Mouse (Mus musculus) embryonic facial prominence, embryonic 11.5 days (tissue): ENCODE results near the gene Cdx2. TPM values are rescaled to one million over a fixed set of nuclear protein-coding genes. Genes with fewer than 3 reads are reported as not detected.
A peak's percentile ranks its signal among the peaks of the same experiment; 100 is the strongest.

Experiments used
- ATAC-seq: fragments of 200-750 bp; cut with Nextera tagmentation; replicated peaks from 2 replicates; pipeline ENCODE4 v1.8.0; 2017; ENCODE audit warnings: low read depth; ENCODE audit not compliant: insufficient number of reproducible peaks, low FRiP score, low TSS enrichment
- DNase-seq: peaks from one replicate; pipeline ENCODE4 v3.0.0-alpha.2; 2015; ENCODE audit warnings: low spot score
- H3K27ac ChIP-seq: fragments of 300-500 bp; sonication (generic); replicated peaks from 2 replicates; pipeline ENCODE4 v1.5.1; 2014; ENCODE audit warnings: mild to moderate bottlenecking, low read depth, low read length, control low read depth
- H3K27me3 ChIP-seq: fragments of 300-500 bp; sonication (generic); 2 replicates; pipeline ENCODE4 v1.6.1; 2014; ENCODE audit warnings: mild to moderate bottlenecking, low read length, moderate library complexity, mixed read lengths; ENCODE audit not compliant: control insufficient read depth, insufficient read depth
- H3K36me3 ChIP-seq: fragments of 300-500 bp; sonication (generic); replicated peaks from 2 replicates; pipeline ENCODE4 v1.6.1; 2014; ENCODE audit warnings: low read depth, mild to moderate bottlenecking, low read length, moderate library complexity, mixed read lengths; ENCODE audit not compliant: control insufficient read depth, insufficient read depth
- H3K4me1 ChIP-seq: fragments of 300-500 bp; sonication (generic); 2 replicates; pipeline ENCODE4 v1.6.1; 2014; ENCODE audit warnings: low read length, mixed read lengths; ENCODE audit not compliant: control insufficient read depth, insufficient read depth
- H3K4me2 ChIP-seq: fragments of 300-500 bp; sonication (generic); 2 replicates; pipeline ENCODE4 v1.6.1; 2014; ENCODE audit warnings: low read depth, mild to moderate bottlenecking, control low read depth, low read length, moderate library complexity
- H3K4me3 ChIP-seq: fragments of 300-500 bp; sonication (generic); 2 replicates; pipeline ENCODE4 v1.5.1; 2014; ENCODE audit warnings: low read depth, low read length, control low read depth
- H3K9ac ChIP-seq: fragments of 300-500 bp; sonication (generic); replicated peaks from 2 replicates; pipeline ENCODE4 v1.6.1; 2014; ENCODE audit warnings: mild to moderate bottlenecking, control low read depth, low read length
- H3K9me3 ChIP-seq: fragments of 300-500 bp; sonication (generic); replicated peaks from 2 replicates; pipeline ENCODE4 v1.6.1; 2016; ENCODE audit warnings: mild to moderate bottlenecking, low read length, inconsistent platforms, mixed read lengths; ENCODE audit not compliant: control insufficient read depth
- WGBS: fragments of 180-500 bp; shearing (Covaris S2); extraction: QIAGEN DNeasy Blood & Tissue Kit; methylation state at CpG from one replicate; pipeline ENCODE4 v1.1.7; 2014; 5-methylcytosine and 5-hydroxymethylcytosine counted together
- polyA plus RNA-seq: library from polyadenylated mRNA; unstranded; fragments of >200 nt; fragmentation: Nextera tagmentation; extraction: Ambion mirVana; gene quantifications from 2 replicates; pipeline ENCODE4 v1.2.1, GENCODE M21; 2014

Cdx2 gene
- polyA plus RNA-seq = not detected in 2 replicates

DNA sequence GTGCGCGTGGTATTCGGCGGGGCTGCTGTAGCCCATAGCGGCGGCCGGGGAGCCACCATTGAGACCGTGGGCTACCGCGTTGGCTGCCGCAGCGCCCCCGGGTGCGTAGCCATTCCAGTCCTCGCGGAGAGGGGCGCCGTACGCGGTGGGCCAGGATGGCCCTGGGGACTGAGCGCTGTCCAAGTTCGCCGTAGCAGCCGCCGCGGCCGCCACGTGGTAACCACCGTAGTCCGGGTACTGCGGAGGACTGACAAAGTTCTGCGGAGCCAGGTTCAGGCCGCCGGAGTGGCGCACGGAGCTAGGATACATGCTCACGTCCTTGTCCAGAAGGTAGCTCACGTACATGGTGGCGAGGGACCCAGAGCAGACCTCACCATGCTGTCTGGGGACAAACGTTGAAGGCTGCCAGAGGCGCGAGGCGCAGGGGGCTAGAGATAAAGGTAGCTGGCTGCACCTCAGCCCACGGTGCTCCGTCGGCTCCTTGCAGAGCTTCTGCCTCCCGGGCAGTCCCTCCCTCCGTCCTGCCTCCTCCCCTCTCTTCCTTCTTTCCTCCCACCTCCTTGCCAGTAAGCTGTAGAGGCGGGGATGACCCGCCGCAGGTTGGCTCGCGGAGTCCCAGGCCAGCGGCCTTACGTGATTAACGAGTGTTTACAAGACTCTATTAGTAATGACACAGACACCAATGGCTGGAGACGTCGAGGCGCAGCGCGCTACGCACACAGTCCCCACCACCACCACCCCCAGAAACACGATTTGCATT, at the start of gene Cdx2:
Gene Cdx2 (minus strand): TSS at position 633 of the 760 bp plus-strand sequence.
- H3K4me2 ChIP-seq = 0 out of 2 replicates have a peak within 1 kb of the TSS, but pooled peaks have one; percentile 4

DNA sequence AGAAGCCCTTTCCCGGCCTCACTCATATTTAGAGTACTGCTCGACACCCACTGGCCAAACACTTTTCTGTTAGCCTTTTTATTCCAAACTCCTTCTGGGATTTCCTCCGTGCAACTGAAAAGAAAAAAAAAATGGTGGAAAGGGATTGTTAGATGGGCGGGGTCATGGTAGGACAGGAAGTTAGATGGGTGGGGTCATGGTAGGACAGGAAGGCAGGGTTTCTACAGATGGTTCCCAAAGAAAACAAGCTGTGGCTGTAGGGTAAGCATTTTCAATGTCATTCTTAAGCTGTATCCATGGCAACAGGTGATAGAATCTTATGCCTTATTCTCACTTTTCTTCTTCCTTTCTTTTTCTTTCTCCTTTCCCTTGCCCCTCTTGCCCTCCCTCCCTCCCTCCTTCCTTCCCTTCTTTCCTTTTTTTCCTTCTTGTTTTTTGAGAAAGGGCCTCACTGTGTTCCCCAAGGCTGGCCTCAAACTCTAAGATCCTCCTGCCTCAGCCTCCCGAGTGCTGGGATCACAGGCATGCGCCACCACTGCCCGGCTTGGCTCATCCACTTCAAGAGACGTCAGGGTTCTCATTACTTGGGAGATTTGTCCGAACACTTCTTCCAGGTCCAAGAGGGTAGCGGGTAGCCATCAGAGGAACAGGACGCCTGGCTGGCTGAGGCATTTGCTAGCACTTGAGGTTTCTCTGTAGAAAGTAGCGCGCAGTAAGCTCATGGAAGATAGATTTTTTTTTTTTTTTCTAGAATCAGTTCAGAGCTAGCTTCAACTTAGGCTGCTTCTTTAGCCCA, 49.4 kb upstream of the Cdx2 start:
- no peaks in the 10 kb centered on the region for H3K36me3 ChIP-seq
- no peak overlapping the region for H3K4me3 ChIP-seq
- no peak overlapping the region for H3K9ac ChIP-seq
- no peak overlapping the region for H3K4me2 ChIP-seq
- DNase-seq (no peak), ATAC-seq (no peak)
- WGBS = 91% methylated on average over 13 of the region's 13 CpGs
- H3K27ac ChIP-seq = no peak overlapping the region
- H3K27me3 ChIP-seq = no peaks in the 10 kb centered on the region
- no peaks in the 10 kb centered on the region for H3K9me3 ChIP-seq
- H3K4me1 ChIP-seq = no peaks in the 10 kb centered on the region

More for the DNA sequence above, at the start of gene Cdx2:
- Histone ChIP-seq H3K4me3 (no peak within 1 kb of the TSS), H3K9ac (no peak within 1 kb of the TSS), H3K36me3 (no peaks in the 10 kb centered on the region), H3K27ac (no peak within 1 kb of the TSS), H3K27me3 (peaks cover 91% of the 10 kb centered on the region), H3K4me1 (peaks cover 7% of the 10 kb centered on the region; the same call in 1 of the 2 replicates), H3K9me3 (no peaks in the 10 kb centered on the region)
- WGBS = under 1% methylated on average over 63 of the region's 63 CpGs
- ATAC-seq = no peak
- DNase-seq = no peak

DNA sequence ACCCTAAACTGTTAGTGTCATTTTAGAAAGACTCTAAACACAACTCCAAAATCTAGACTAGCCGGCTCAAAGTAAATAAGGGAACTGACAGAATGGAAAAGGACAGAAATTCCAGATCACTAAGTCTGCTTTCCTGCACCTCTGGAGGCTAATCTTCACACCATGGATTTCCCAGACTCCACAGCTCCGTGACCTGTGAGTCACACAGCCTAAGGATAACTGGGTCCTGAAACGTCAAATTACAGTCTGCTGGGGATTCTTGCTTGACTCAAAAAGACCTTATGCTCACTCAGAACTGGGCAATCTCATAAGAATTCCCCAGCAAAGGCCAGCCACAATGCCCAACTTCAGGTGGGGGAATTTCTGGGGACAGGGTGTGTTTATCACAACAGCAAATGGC, 48.7 kb upstream of the Cdx2 start:
- Histone ChIP-seq H3K4me1 (no peaks in the 10 kb centered on the region), H3K27me3 (no peaks in the 10 kb centered on the region), H3K4me2 (no peak overlapping the region), H3K9ac (no peak overlapping the region), H3K36me3 (no peaks in the 10 kb centered on the region), H3K4me3 (no peak overlapping the region), H3K27ac (no peak overlapping the region), H3K9me3 (no peaks in the 10 kb centered on the region)
- ATAC-seq (no peak), DNase-seq (no peak)
- 69% methylated on average over 3 of the region's 3 CpGs for WGBS

- 80% methylated on average over 8 of the region's 8 CpGs for WGBS
- no peaks in the 10 kb centered on the region for H3K27me3 ChIP-seq
- ATAC-seq = no peak
- H3K9ac ChIP-seq = no peak overlapping the region
- no peak overlapping the region for H3K4me3 ChIP-seq
- H3K4me1 ChIP-seq = no peaks in the 10 kb centered on the region
- no peak overlapping the region for H3K4me2 ChIP-seq
- no peak overlapping the region for H3K27ac ChIP-seq
- no peak for DNase-seq
- H3K36me3 ChIP-seq = no peaks in the 10 kb centered on the region
- no peaks in the 10 kb centered on the region for H3K9me3 ChIP-seq
Observed at GRCm38 (mm10) chr5:147354985-147355384, 47.9 kb upstream of the Cdx2 start.

- Histone ChIP-seq H3K9ac (no peak overlapping the region), H3K9me3 (no peaks in the 10 kb centered on the region), H3K4me2 (no peak overlapping the region), H3K36me3 (no peaks in the 10 kb centered on the region), H3K27ac (no peak overlapping the region), H3K4me3 (no peak overlapping the region), H3K4me1 (no peaks in the 10 kb centered on the region), H3K27me3 (no peaks in the 10 kb centered on the region)
- DNase-seq (no peak), ATAC-seq (no peak)
- 61% methylated on average over 17 of the region's 17 CpGs for WGBS
Observed at GRCm38 (mm10) chr5:147354161-147354780, 47.2 kb upstream of the Cdx2 start.

DNA sequence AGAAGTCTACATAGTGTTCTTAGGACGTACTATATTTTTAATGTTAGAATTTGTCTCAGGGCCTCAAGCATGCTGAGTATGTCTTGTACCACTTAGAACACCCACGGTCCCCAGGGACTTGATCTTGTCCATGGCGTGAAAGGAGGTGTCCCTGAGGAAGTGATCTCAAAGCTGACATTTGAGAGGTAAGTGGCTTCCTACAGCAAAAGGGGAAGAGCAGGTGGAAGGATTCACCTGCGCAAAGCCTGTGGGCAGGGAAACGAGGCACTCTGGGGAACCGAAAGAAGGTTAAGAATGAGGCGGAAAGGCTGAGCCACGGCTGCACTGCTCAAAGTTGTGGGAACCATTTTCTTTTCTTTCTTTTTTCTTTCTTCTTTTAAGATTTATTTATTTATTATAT, 44.9 kb upstream of the Cdx2 start:
- Histone ChIP-seq H3K27ac (no peak overlapping the region), H3K36me3 (no peaks in the 10 kb centered on the region), H3K4me2 (no peak overlapping the region), H3K9me3 (no peaks in the 10 kb centered on the region), H3K4me1 (no peaks in the 10 kb centered on the region), H3K27me3 (no peaks in the 10 kb centered on the region), H3K4me3 (no peak overlapping the region), H3K9ac (no peak overlapping the region)
- WGBS = 86% methylated on average over 8 of the region's 8 CpGs
- DNase-seq (no peak), ATAC-seq (no peak)

DNA sequence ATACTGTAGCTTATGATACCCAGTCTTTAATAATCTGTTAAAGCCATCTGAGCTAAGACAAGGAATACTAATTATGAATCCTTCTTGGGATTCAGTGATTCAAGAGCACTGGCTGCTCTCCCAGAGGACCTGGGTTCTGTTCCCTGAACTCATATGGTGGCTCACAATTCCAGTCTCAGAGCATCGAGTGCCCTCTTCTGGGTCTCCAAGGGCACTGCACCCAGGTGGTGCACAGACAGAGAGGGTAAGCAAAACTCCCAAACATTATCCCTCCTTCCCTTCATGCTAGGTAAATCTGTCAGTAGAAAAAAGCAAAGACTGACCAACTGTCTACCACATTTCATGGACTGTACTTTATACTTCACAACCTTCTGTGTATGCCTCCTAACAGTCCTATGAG, 38.9 kb upstream of the Cdx2 start:
- H3K4me3 ChIP-seq = no peak overlapping the region
- H3K9me3 ChIP-seq = no peaks in the 10 kb centered on the region
- no peaks in the 10 kb centered on the region for H3K4me1 ChIP-seq
- ATAC-seq = no peak
- DNase-seq = no peak
- no peaks in the 10 kb centered on the region for H3K36me3 ChIP-seq
- no peaks in the 10 kb centered on the region for H3K27me3 ChIP-seq
- no peak overlapping the region for H3K27ac ChIP-seq
- WGBS = 55% methylated on average over 1 of the region's 1 CpGs
- no peak overlapping the region for H3K9ac ChIP-seq
- H3K4me2 ChIP-seq = no peak overlapping the region

DNA sequence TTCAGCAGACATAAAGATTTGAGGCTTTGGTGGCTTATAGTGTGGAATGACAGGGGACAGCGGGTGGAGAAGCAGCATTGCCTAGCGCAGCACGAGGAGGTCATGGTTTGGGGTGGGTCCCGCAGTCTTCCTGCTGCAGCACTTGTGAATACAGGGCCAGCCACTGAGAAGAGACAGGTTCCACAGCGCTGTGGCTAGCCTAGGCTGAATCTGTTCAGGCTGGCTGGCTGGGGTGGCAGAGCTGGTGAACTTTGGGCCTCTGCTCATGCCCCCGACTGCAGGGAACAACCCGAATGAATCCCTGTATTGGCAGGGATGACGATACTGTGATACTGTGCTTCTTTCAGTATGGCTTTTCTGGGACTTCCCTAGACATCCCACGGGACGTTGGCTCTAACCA, 36.8 kb upstream of the Cdx2 start:
- WGBS = 87% methylated on average over 10 of the region's 10 CpGs
- no peaks in the 10 kb centered on the region for H3K4me1 ChIP-seq
- no peak overlapping the region for H3K4me3 ChIP-seq
- no peak overlapping the region for H3K27ac ChIP-seq
- no peak overlapping the region for H3K9ac ChIP-seq
- no peaks in the 10 kb centered on the region for H3K9me3 ChIP-seq
- no peak overlapping the region for H3K4me2 ChIP-seq
- no peaks in the 10 kb centered on the region for H3K36me3 ChIP-seq
- ATAC-seq (no peak), DNase-seq (no peak)
- H3K27me3 ChIP-seq = no peaks in the 10 kb centered on the region
